Mouse (Mus musculus) liver, embryonic 14.5 days (tissue): ENCODE results near the gene Kctd11. TPM values are rescaled to one million over a fixed set of nuclear protein-coding genes. Genes with fewer than 3 reads are reported as not detected.

Experiments
- ATAC-seq: fragments of 200-750 bp; cut with Nextera tagmentation; 2 replicates; pipeline ENCODE4 v1.8.0; 2017; ENCODE audit warnings: moderate number of reproducible peaks, mild to moderate bottlenecking, moderate library complexity; ENCODE audit not compliant: insufficient read depth
- DNase-seq, 3 experiments: peaks; one replicate each; pipeline ENCODE4 v3.0.0-alpha.2; 2012 to 2013; ENCODE audit warnings: low read depth in 3 of 3, low spot score in 3 of 3
- H3K27ac ChIP-seq: fragments of 300-500 bp; sonication (generic); 2 replicates; pipeline ENCODE4 v1.5.1; 2014; ENCODE audit warnings: moderate library complexity, mild to moderate bottlenecking, control low read depth, inconsistent platforms
- H3K27me3 ChIP-seq: fragments of 300-500 bp; sonication (generic); 2 replicates; pipeline ENCODE4 v1.6.1; 2014; ENCODE audit warnings: mild to moderate bottlenecking, low read length, moderate library complexity; ENCODE audit not compliant: control insufficient read depth, insufficient read depth
- H3K36me3 ChIP-seq: fragments of 300-500 bp; sonication (generic); replicated peaks from 2 replicates; pipeline ENCODE4 v1.6.1; 2014; ENCODE audit warnings: low read depth; ENCODE audit not compliant: control insufficient read depth, insufficient read depth
- H3K4me1 ChIP-seq, 2 experiments: fragments of 200-500 bp in 1 of 2; fragments of 300-500 bp in 1 of 2; sonication (generic) in 1 of 2; replicated peaks; 2 replicates each; pipeline ENCODE4 v1.6.1; 2012 to 2014; ENCODE audit warnings: antibody characterized with exemption in 1 of 2, inconsistent platforms in 1 of 2, low read length in 1 of 2; ENCODE audit not compliant: control insufficient read depth in 2 of 2, insufficient read depth in 2 of 2
- H3K4me2 ChIP-seq: fragments of 300-500 bp; sonication (generic); 2 replicates; pipeline ENCODE4 v1.6.1; 2014; ENCODE audit warnings: low read depth, mild to moderate bottlenecking, control low read depth, moderate library complexity
- H3K4me3 ChIP-seq, 2 experiments: fragments of 200-500 bp in 1 of 2; fragments of 300-500 bp in 1 of 2; sonication (generic) in 1 of 2; 2 replicates each; pipeline ENCODE4 v1.5.1; 2012 to 2014; ENCODE audit warnings: low read depth in 2 of 2, low read length in 2 of 2, mild to moderate bottlenecking in 2 of 2, control low read depth in 1 of 2, inconsistent platforms in 1 of 2, moderate library complexity in 1 of 2; ENCODE audit not compliant: insufficient read depth in 1 of 2
- H3K9ac ChIP-seq: fragments of 300-500 bp; sonication (generic); replicated peaks from 2 replicates; pipeline ENCODE4 v1.6.1; 2014; ENCODE audit warnings: mild to moderate bottlenecking, control low read depth, moderate library complexity
- H3K9me3 ChIP-seq: fragments of 300-500 bp; sonication (generic); 2 replicates; pipeline ENCODE4 v1.6.1; 2016; ENCODE audit warnings: low read length, mixed read lengths; ENCODE audit not compliant: control insufficient read depth
- CTCF ChIP-seq: IDR thresholded peaks from 2 replicates; pipeline ENCODE4 v1.5.1; 2016; ENCODE audit warnings: antibody characterized with exemption, low read depth, control low read depth
- EP300 ChIP-seq: IDR thresholded peaks from 2 replicates; pipeline ENCODE4 v1.6.1; 2016; ENCODE audit warnings: antibody characterized with exemption, low read depth
- WGBS: fragments of 180-500 bp; shearing (Covaris S2); extraction: QIAGEN DNeasy Blood & Tissue Kit; methylation state at CpG from one replicate; pipeline ENCODE4 v1.1.7; 2014; ENCODE audit not compliant: insufficient replicate concordance; 5-methylcytosine and 5-hydroxymethylcytosine counted together
- polyA plus RNA-seq, 2 experiments: library from polyadenylated mRNA; depleted of rRNA in 1 of 2; stranded (reverse) in 1 of 2; unstranded in 1 of 2; fragments of >200 nt; fragmentation: Nextera tagmentation in 1 of 2; extraction: Ambion mirVana in 1 of 2; gene quantifications; 2 replicates each; pipeline versions ENCODE4 v1.2.1 to v1.2.3; 2012 to 2014

The Kctd11 gene
- polyA plus RNA-seq, 2 experiments = 0.53 to 0.93 TPM

DNA sequence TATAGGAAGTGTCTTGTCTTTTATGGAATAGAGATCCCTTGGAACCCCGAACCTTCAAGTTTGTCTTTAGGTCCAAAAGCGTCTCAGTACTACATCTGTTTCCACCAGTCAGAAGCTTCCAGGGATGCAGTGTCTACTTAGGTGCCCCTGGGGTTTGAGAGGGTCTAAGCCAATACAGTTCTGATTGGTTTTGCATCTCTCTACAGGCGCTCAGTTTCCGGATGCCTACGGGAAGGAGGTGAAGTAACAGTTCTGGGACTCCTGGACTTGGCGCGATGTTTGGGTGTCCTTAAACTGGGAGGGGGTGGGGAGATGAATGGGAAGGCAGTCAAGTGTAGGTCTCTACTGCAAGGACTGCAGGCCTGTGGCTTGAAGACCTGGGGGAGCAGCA lies 42.5 kb downstream of the Kctd11 start:
- peak overlapping the region; percentile 94 for H3K4me2 ChIP-seq
- H3K36me3 ChIP-seq = no peaks in the 10 kb centered on the region
- no peak for TF ChIP-seq EP300
- TF ChIP-seq CTCF = no peak
- DNase-seq = no peak
- H3K27ac ChIP-seq = peak overlapping the region; percentile 76
- H3K27me3 ChIP-seq = peaks cover 38% of the 10 kb centered on the region
- H3K4me1 ChIP-seq = peaks cover 16 to 22% of the 10 kb centered on the region in 2 experiments
- no peaks in the 10 kb centered on the region for H3K9me3 ChIP-seq
- H3K4me3 ChIP-seq = peak overlapping the region; percentile 67 to 88
- peak; percentile 12; the same call in 1 of the 2 replicates for ATAC-seq
- 0% methylated on average over 7 of the region's 7 CpGs for WGBS
- peak overlapping the region; percentile 81 for H3K9ac ChIP-seq

GRCm38 (mm10) chr11:69837952-69838713 lies 43.1 kb downstream of the Kctd11 start, which contains the start of gene Tmem256:
Tmem256 (plus strand) TSS chr11:69838514.
- Histone ChIP-seq H3K27me3 (peaks cover 42% of the 10 kb centered on the region), H3K9me3 (no peaks in the 10 kb centered on the region), H3K4me1 (peaks cover 19 to 23% of the 10 kb centered on the region in 2 experiments), H3K4me3 (peak within 1 kb of the TSS; percentile 67 to 88), H3K9ac (peak within 1 kb of the TSS; percentile 81), H3K4me2 (peak within 1 kb of the TSS; percentile 94), H3K36me3 (no peaks in the 10 kb centered on the region), H3K27ac (peak within 1 kb of the TSS; percentile 76)
- under 1% methylated on average over 34 of the region's 34 CpGs for WGBS
- ATAC-seq (peak; percentile 90), DNase-seq (peak; percentile 96 to 97 (median 97))
- peak; percentile 55; the same call in 1 of the 2 replicates for TF ChIP-seq EP300
- TF ChIP-seq CTCF = no peak; the same call in 1 of the 2 replicates

GRCm38 (mm10) chr11:69837604-69837951 lies 43.6 kb downstream of the Kctd11 start, which contains the start of gene Nlgn2:
Nlgn2 (minus strand) TSS chr11:69837784.
- TF ChIP-seq CTCF (no peak), EP300 (no peak)
- H3K36me3 ChIP-seq = no peaks in the 10 kb centered on the region
- H3K4me2 ChIP-seq = peak within 1 kb of the TSS; percentile 94
- H3K4me3 ChIP-seq = peak within 1 kb of the TSS; percentile 67 to 88
- H3K27me3 ChIP-seq = peaks cover 44% of the 10 kb centered on the region
- no peaks in the 10 kb centered on the region for H3K9me3 ChIP-seq
- H3K9ac ChIP-seq = peak within 1 kb of the TSS; percentile 81
- under 1% methylated on average over 32 of the region's 32 CpGs for WGBS
- peak; percentile 39 for ATAC-seq
- no peak for DNase-seq
- peaks cover 14 to 23% of the 10 kb centered on the region in 2 experiments for H3K4me1 ChIP-seq
- H3K27ac ChIP-seq = peak within 1 kb of the TSS; percentile 76

DNA sequence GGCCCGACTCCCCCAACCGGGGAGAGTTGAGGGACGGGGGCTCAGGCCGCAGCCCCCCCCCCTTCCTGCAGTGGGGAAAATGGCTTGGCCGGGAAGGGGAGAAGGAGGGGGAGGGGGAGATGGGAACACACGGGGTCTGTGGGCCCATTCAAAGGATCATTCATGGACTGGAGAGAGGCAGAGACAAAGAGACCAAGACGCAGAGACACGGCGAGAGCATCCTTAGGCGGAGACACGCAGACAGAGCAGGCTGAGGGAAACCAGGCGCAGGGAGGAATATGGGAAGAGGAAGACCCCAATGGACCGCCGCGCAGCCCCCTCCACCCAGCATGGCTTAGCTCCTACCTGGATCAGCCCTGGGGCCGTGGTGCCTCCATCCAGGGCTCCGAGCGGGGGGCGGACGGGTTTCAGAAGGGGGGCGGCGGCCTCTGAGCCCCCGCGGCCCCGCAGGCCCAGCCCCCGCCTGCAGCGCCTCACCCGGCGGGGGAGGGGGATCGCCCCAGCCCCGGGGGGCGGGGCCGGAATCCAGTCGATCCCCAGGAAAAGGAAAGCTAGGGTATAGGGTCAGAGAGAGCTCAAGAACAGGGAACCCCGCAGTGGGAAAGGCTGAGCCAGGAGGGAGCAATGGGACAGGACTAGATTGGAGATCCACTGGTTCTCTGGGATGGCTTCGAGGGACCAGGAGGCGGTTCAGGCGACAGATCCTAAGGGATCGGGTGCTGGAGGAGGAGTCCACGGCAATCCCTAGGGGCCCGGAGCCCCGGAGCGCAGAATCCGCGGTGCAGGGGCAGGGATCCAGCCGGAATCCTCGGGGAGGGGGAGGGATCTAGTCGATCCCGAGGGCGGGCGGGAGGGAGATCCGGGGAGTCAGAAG lies 44.3 kb downstream of the Kctd11 start:
- peak overlapping the region; percentile 39 for H3K9ac ChIP-seq
- peak overlapping the region; percentile 67 to 88 for H3K4me3 ChIP-seq
- DNase-seq (no peak), ATAC-seq (no peak)
- H3K9me3 ChIP-seq = no peaks in the 10 kb centered on the region
- H3K4me1 ChIP-seq = peaks cover 14 to 23% of the 10 kb centered on the region in 2 experiments
- peaks cover 44% of the 10 kb centered on the region for H3K27me3 ChIP-seq
- peak overlapping the region; percentile 94 for H3K4me2 ChIP-seq
- no peaks in the 10 kb centered on the region for H3K36me3 ChIP-seq
- 3% methylated on average over 50 of the region's 52 CpGs for WGBS
- H3K27ac ChIP-seq = no peak overlapping the region
- TF ChIP-seq CTCF (no peak), EP300 (no peak)

DNA sequence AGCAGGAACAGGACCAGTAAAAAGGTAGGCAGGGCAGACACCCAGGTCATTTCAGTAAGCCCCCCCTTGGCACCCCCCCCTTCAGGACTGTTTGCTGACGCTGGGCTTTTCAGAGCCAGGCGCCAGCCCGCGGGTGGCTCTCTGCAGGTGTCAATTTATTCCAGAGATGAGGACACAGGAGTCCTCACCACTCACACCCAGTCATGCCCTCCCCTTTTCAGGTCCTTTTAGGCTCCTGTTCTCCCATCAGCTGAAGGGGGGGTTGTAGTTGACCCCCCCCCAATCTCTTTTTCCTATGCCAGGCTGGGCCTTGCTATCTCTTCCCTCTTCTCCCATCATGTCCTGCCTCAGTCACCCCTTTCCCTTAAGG lies 45.3 kb downstream of the Kctd11 start:
- ATAC-seq = no peak
- H3K4me2 ChIP-seq = no peak overlapping the region
- no peaks in the 10 kb centered on the region for H3K36me3 ChIP-seq
- DNase-seq = no peak
- H3K4me1 ChIP-seq = peaks cover 14 to 25% of the 10 kb centered on the region in 2 experiments
- no peak overlapping the region for H3K4me3 ChIP-seq
- no peaks in the 10 kb centered on the region for H3K9me3 ChIP-seq
- TF ChIP-seq CTCF (no peak), EP300 (no peak)
- H3K27ac ChIP-seq = no peak overlapping the region
- peaks cover 44% of the 10 kb centered on the region for H3K27me3 ChIP-seq
- WGBS = 19% methylated on average over 4 of the region's 4 CpGs
- H3K9ac ChIP-seq = no peak overlapping the region
